In genomic region chr4:136783552-136784150, GRCm38 (mm10) we compare ENCODE assay signal across 8 mouse cellular contexts. TPM values are rescaled to one million over a fixed set of nuclear protein-coding genes. Genes with fewer than 3 reads are reported as not detected.
DNase-seq lines count a peak whose midpoint lies in the region; ATAC-seq and TF ChIP-seq lines count a peak whose summit lies in the region.

No protein-coding gene starts in this region.

- 0 out of 2 replicates have a peak overlapping the region, but pooled peaks have one; percentile 14 for H3K27ac ChIP-seq in stomach, embryonic 15.5 days
- H3K27ac ChIP-seq in stomach, postnatal 0 days (replicated peaks) = no peak overlapping the region
- H3K27ac ChIP-seq in hindbrain, embryonic 16.5 days (ENCODE audit: low read depth, low read length) = peak overlapping the region; percentile 60; the same call in 1 of the 2 replicates
- H3K27ac ChIP-seq in limb, embryonic 15.5 days = peak overlapping the region; percentile 78
- H3K27ac ChIP-seq in liver, embryonic 12.5 days = no peak overlapping the region

- no peak for TF ChIP-seq CTCF in stomach, postnatal 0 days (IDR thresholded peaks at IDR 0.05; ENCODE audit: low read depth)

- H3K27me3 ChIP-seq in stomach, embryonic 15.5 days (replicated peaks) = no peaks in the 10 kb centered on the region
- no peaks in the 10 kb centered on the region for H3K27me3 ChIP-seq in stomach, postnatal 0 days (ENCODE audit: control insufficient read depth, insufficient read depth, low read length)
- no peaks in the 10 kb centered on the region for H3K27me3 ChIP-seq in hindbrain, embryonic 16.5 days (replicated peaks; ENCODE audit: control insufficient read depth, insufficient read depth, low read length)
- H3K27me3 ChIP-seq in limb, embryonic 15.5 days = 0 out of 2 replicates have a peak, but pooled peaks cover 2% of the 10 kb centered on the region
- H3K27me3 ChIP-seq in liver, embryonic 12.5 days (replicated peaks) = peaks cover 14% of the 10 kb centered on the region; the same call in 1 of the 2 replicates

- H3K4me3 ChIP-seq in stomach, embryonic 15.5 days (replicated peaks) = no peak overlapping the region
- no peak overlapping the region for H3K4me3 ChIP-seq in stomach, postnatal 0 days (ENCODE audit: low read depth, low read length)
- H3K4me3 ChIP-seq in hindbrain, embryonic 16.5 days (ENCODE audit: low read length) = no peak overlapping the region
- H3K4me3 ChIP-seq in limb, embryonic 15.5 days = no peak overlapping the region
- H3K4me3 ChIP-seq in liver, embryonic 12.5 days = no peak overlapping the region

- no peaks in the 10 kb centered on the region for H3K9me3 ChIP-seq in stomach, embryonic 15.5 days
- no peaks in the 10 kb centered on the region for H3K9me3 ChIP-seq in stomach, postnatal 0 days (ENCODE audit: control insufficient read depth, low read length)
- no peaks in the 10 kb centered on the region for H3K9me3 ChIP-seq in hindbrain, embryonic 16.5 days (ENCODE audit: control insufficient read depth, low read length)
- H3K9me3 ChIP-seq in limb, embryonic 15.5 days = no peaks in the 10 kb centered on the region
- no peaks in the 10 kb centered on the region for H3K9me3 ChIP-seq in liver, embryonic 12.5 days (replicated peaks)

- no peaks in the 10 kb centered on the region for H3K36me3 ChIP-seq in stomach, embryonic 15.5 days
- H3K36me3 ChIP-seq in stomach, postnatal 0 days (ENCODE audit: control insufficient read depth, insufficient read depth, low read length) = no peaks in the 10 kb centered on the region
- no peaks in the 10 kb centered on the region for H3K36me3 ChIP-seq in hindbrain, embryonic 16.5 days (ENCODE audit: control insufficient read depth, insufficient read depth, low read length)
- no peaks in the 10 kb centered on the region for H3K36me3 ChIP-seq in limb, embryonic 15.5 days
- no peaks in the 10 kb centered on the region for H3K36me3 ChIP-seq in liver, embryonic 12.5 days

- WGBS in stomach, embryonic 15.5 days = 30% methylated on average over 22 of the region's 22 CpGs
- 40% methylated on average over 22 of the region's 22 CpGs for WGBS in stomach, postnatal 0 days
- WGBS in hindbrain, embryonic 16.5 days = 25% methylated on average over 22 of the region's 22 CpGs
- WGBS in limb, embryonic 15.5 days = 25% methylated on average over 22 of the region's 22 CpGs
- WGBS in liver, embryonic 12.5 days (ENCODE audit: insufficient replicate concordance) = 58% methylated on average over 22 of the region's 22 CpGs

- TF ChIP-seq EP300 in stomach, postnatal 0 days (optimal IDR thresholded peaks at IDR 0.05) = no peak

- H3K4me1 ChIP-seq in stomach, embryonic 15.5 days = peaks cover 42% of the 10 kb centered on the region
- H3K4me1 ChIP-seq in stomach, postnatal 0 days (replicated peaks; ENCODE audit: control insufficient read depth, insufficient read depth) = peaks cover 7% of the 10 kb centered on the region; the same call in 1 of the 2 replicates
- H3K4me1 ChIP-seq in hindbrain, embryonic 16.5 days (ENCODE audit: control insufficient read depth, insufficient read depth, low read depth, low read length) = peaks cover 49% of the 10 kb centered on the region
- H3K4me1 ChIP-seq in limb, embryonic 15.5 days = peaks cover 65% of the 10 kb centered on the region
- H3K4me1 ChIP-seq in liver, embryonic 12.5 days = no peaks in the 10 kb centered on the region

- no peak overlapping the region for H3K4me2 ChIP-seq in stomach, embryonic 15.5 days
- H3K4me2 ChIP-seq in stomach, postnatal 0 days (replicated peaks; ENCODE audit: low read depth) = no peak overlapping the region
- H3K4me2 ChIP-seq in hindbrain, embryonic 16.5 days (ENCODE audit: low read length) = no peak overlapping the region
- 0 out of 2 replicates have a peak overlapping the region, but pooled peaks have one; percentile 1 for H3K4me2 ChIP-seq in limb, embryonic 15.5 days
- H3K4me2 ChIP-seq in liver, embryonic 12.5 days = no peak overlapping the region

- H3K9ac ChIP-seq in stomach, embryonic 15.5 days = no peak overlapping the region
- H3K9ac ChIP-seq in stomach, postnatal 0 days (ENCODE audit: low read length) = no peak overlapping the region
- no peak overlapping the region for H3K9ac ChIP-seq in hindbrain, embryonic 16.5 days (ENCODE audit: low read depth, low read length)
- H3K9ac ChIP-seq in limb, embryonic 15.5 days = no peak overlapping the region
- no peak overlapping the region for H3K9ac ChIP-seq in liver, embryonic 12.5 days

- no peak for ATAC-seq in stomach, embryonic 15.5 days (ENCODE audit: insufficient read depth, low FRiP score, low read depth)
- no peak for ATAC-seq in stomach, postnatal 0 days (ENCODE audit: low FRiP score, low TSS enrichment)
- peak; percentile 71 for ATAC-seq in hindbrain, embryonic 16.5 days
- ATAC-seq in limb, embryonic 15.5 days (ENCODE audit: insufficient number of reproducible peaks, low FRiP score, low TSS enrichment, low read depth) = peak; percentile 46; the same call in 1 of the 2 replicates
- ATAC-seq in liver, embryonic 12.5 days = no peak

- peak; percentile 67 for DNase-seq in adrenal gland, postnatal 10 days
- no peak for DNase-seq in adrenal gland, adult 18-20 months (ENCODE audit: low spot score in 2 of 2)
- no peak for DNase-seq in stomach, postnatal 0 days (ENCODE audit: low spot score)
- no peak for DNase-seq in testis, postnatal 14 days (ENCODE audit: low spot score)

RNA-seq across cellular contexts. Expression of gene Ephb2, which starts 52.1 kb away (rescaled TPM):
- 10 to 100 TPM in 1 of 2 experiments, 1 to 10 TPM in 1; 8.5 to 12.4 TPM for total RNA-seq in adrenal gland, postnatal 10 days (2021)
- total RNA-seq in adrenal gland, adult 18-20 months (2021) = 10 to 100 TPM; 16.9 to 22.8 TPM
- polyA plus RNA-seq in stomach, embryonic 15.5 days (2015; fragmentation: Nextera tagmentation; extraction: Ambion mirVana) = 8.6 and 10.6 TPM in 2 replicates
- 2.3 and 2.5 TPM in 2 replicates for polyA plus RNA-seq in stomach, postnatal 0 days (2015; fragmentation: Nextera tagmentation; extraction: Ambion mirVana)
- 7.8 and 10.1 TPM in 2 replicates for polyA plus RNA-seq in hindbrain, embryonic 16.5 days (2015; fragmentation: Nextera tagmentation; extraction: Ambion mirVana)
- polyA plus RNA-seq in limb, embryonic 15.5 days (2015; fragmentation: Nextera tagmentation; extraction: Ambion mirVana) = 7.3 and 11.3 TPM in 2 replicates
- 1.4 and 1.7 TPM in 2 replicates for polyA plus RNA-seq in liver, embryonic 12.5 days (2016; fragmentation: Nextera tagmentation; extraction: Ambion mirVana)

Comparison
In these comparisons a context has a peak if more than half of its experiments do, and no peak if none do; other contexts are left out.
1. H3K27ac ChIP-seq: peak in stomach, embryonic 15.5 days (single experiment), hindbrain, embryonic 16.5 days (single experiment) and limb, embryonic 15.5 days (single experiment); none in stomach, postnatal 0 days (single experiment) and liver, embryonic 12.5 days (single experiment).
2. ATAC-seq: peak in hindbrain, embryonic 16.5 days (single experiment) and limb, embryonic 15.5 days (single experiment); none in stomach, embryonic 15.5 days (single experiment), stomach, postnatal 0 days (single experiment) and liver, embryonic 12.5 days (single experiment).